Mouse (Mus musculus) bone marrow, adult 2 months (tissue): Measurements from ENCODE around the gene Cacfd1.

Experiments
- CTCF ChIP-seq: fragments of 200-500 bp; IDR thresholded peaks from 2 replicates; pipeline ENCODE4 v1.5.1; 2011; ENCODE audit warnings: low read length, control low read depth; ENCODE audit not compliant: control insufficient read depth, insufficient read depth
- POLR2A ChIP-seq: fragments of 200-500 bp; IDR thresholded peaks from 2 replicates; pipeline ENCODE4 v1.6.1; 2011; ENCODE audit warnings: low read depth, mild to moderate bottlenecking, control low read depth, low read length, borderline replicate concordance; ENCODE audit not compliant: control insufficient read depth

- no peak for TF ChIP-seq CTCF
- peak; percentile 32; the same call in 1 of the 2 replicates for TF ChIP-seq POLR2A
Observed at GRCm38 (mm10) chr2:27009714-27010244, at the start of gene Cacfd1.
